Mouse (Mus musculus) urinary bladder, postnatal 36 days (tissue): Measurements from ENCODE around the gene Anxa2.
A peak's percentile ranks its signal among the peaks of the same experiment; 100 is the strongest.

Experiments used
- DNase-seq, 2 experiments: peaks; one replicate each; pipeline ENCODE4 v3.0.0; 2022; ENCODE audit warnings: low spot score in 2 of 2, mixed read lengths in 1 of 2

Gene Anxa2

DNA sequence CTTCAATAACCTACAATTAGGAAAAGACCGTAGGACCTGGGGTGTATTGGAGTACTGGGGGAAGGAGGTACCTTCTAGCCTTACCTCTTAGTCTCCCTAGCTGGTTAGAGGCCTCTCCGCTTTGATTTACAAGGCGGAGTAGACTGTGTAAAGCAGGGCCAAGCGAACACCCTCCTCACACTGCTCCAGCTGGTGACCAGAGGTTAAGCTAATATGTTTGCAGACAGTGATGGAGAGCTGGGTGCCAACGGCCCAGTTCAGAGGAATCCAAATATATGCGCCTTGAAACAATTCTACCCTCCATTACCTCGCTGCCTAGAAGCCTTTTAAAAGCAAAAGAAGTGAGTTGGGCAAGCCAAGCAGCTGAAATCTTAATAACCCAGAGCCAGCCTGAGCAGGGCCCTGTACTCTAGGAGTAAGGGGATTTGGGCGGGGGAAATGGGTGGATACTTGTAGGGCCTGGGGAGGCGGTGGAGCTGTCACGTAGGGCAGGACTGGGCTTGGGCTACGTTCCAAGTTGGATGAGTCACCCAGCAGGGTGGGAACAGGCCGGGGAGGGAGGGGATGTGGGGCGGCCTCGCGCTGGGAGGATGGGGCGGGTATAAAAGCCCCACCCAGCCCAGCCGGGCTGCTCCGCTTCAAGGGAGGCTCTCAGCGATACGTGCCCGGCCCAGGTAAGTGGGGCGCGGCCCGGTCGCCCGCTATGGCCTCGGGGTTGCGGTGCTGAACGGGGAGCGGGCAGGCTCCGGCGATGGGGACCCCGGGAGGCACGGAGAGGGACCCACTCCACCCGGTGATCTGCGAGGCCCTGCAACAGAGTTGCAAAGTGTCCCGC lies at the start of gene Anxa2:
Gene Anxa2 (plus strand): TSS at position 555 of the 835 bp plus-strand sequence.
- peak; percentile 93 to 95 for DNase-seq

DNA sequence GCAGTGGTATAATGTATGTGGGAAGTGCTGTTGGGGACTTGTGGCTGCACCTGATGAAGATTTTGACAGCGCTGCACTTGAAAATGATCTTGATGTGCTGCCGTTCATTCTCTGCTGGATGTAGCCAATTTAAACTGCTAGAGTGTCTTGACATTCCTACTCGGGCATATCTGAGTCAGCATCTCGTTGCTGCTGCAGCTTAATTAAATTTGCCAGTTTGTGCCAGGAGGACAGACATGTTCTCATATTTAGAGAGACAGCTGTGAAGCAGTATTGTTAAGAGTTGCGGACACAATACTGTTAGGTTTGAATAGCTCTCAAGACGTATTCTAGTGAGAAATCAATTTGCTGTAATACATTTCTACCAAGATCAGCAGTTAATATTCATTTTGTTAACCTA lies 48.7 kb upstream of the Anxa2 start:
- DNase-seq, result no peak

DNA sequence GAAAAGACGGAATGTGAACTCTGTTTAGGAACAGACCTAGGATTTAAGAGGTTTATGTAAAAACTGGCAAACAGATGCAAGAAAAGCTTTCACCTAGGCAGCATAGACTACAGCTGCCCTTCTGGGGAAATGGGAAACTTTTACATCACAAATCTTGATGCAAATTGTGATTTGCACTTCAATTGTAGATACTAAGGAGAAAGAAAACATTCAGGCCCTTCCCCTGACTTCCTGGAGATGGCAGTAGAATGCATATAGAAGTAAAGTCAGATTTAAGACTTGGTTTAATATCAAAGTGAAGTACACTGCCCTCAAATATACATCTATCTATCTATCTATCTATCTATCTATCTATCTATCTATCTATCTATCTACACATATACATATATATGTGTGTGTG lies 33.9 kb upstream of the Anxa2 start:
- no peak for DNase-seq

DNA sequence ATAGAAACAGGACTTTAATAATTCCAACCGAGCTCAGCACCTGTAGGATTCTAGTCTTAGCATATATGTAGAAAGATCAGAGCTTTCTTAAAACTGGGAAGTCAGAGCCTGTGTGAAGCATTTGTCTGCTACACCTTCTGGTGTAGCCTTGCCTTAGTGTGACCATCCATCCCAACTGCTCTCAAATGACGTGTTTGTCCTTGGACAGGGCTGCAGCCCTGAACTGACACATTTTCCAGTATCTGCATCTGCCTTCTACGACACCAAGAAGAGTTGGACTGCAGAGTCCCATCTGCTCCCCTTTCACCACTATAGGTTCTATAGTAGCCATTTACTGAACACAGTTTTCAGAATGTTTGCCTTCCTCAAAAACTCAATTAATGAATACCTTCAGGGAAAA lies 22.9 kb upstream of the Anxa2 start:
- DNase-seq, result no peak

DNA sequence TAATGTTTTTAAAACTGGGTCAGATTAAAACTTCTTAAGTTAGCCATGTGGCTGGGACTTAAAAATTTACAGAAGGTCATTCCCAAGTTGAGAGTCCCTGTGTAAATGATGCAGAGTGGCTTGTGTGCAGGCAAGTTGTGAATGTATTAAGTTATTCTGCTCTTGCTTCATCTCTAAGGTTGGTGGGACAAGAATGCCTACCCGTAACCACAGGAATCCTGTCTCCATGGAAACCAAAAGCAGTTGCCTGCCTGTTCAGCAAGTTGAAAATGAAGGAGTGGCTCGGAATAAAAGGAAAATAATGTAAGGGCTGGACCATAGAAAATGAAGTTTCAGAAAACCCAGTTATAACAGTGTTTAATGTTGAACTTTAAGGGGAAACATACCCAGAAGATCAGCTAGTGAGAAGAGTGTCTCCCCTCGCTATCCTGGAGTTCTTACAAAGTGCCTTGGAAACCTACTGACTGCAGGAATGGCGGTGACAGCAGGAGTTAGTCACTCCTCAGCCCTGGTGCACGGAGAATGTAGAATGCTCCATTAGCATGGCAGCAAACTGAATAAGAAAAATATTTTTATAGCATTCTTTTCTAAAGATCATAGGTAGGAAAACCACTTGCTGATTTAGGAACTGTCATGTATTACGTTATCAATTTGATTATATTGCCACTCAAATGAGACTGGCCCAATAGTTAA lies 21.4 kb upstream of the Anxa2 start:
- peak in 1 of 2 experiments; percentile 22 for DNase-seq

DNA sequence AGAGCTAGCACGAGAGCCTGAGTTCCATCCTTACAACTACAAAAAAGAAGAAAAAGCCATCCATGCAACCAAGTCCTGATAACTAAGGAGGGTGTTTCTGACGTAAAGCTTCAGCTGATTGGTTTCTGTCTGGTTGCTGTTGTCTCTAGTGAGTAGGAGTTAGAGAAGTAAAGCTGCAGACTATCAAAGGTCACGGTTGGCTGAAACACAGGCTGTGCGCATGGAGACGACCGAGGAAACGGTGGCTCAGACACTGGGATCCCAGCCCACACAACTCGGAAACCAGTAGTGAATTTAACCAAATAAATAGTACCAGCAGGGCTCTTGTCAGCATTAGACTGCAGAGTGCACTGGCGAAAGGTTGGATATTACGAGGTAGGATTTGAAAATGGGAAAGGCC lies 18.2 kb upstream of the Anxa2 start:
- DNase-seq, result no peak

DNA sequence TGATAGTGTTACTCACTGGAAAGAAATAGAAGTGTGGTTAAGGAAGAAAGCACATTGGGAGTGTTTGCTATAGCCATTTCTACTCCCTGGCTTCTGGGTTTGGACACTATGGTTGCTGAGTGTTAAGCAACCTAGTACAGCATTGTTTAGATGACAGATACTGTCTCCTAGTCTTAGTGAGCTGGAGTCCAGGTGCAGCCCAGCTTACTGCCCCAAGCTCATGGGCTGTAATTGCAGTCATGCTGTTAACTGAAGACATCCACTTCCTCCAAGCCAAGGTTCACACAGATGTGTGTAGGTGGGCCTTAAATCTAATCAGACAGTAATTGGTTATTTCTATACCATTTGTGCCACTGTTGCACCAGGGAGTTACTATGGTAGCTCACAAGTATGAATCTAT lies 17.8 kb upstream of the Anxa2 start:
- DNase-seq, result no peak

DNA sequence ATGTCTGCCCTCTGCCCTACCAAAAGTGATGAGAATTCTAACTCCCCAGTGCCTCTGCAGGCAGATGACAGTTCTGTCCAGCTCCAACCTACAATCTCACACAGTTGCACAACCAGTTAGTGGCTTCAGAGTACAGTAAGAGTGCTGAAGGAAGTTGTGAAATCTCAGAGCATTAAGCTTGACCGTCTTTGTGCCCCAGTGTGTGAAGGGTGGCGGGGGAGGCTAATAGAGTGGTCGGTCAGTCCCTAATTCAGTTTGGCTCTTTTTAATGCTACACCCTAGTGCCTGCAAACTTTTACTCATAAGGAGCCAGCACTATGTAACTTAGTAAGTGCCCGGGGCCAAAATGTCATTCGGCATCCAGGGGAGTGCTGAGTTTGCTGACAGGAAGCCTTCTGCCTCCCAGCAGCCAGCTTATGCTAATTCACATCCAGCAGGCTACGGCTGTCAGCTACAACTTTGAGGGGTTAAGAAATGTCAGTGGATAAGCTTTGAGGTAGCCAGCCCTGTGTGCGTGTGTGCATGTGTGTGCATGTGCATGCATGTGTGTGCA lies 13.5 kb upstream of the Anxa2 start:
- DNase-seq, result peak in 1 of 2 experiments; percentile 45

DNA sequence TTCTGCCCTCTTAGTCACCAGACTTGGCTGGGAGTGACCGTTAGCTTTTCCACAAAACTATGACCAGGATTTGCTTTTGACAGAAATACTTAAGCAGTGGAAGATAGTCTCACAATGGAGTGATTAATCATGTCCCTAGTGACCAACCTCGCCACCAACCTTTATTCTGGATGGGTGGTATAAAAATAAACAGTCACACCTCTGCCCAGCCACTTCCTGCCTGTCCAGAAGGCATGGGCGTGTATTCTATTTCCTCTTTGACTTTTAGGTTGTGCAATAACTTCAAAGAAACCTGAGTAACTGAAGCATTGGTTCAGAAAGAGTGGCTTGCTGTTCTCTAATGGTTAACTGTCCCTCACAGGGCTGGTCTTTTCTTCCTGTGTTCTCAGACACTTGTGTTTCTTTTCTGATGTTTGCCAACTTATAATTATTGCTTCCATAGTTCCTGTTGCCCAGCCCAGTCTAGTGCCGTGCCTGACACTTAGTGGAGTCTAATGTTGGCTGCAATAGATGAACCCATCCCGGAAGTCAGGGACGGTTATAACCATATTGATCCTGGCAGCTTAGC lies 10.9 kb upstream of the Anxa2 start:
- DNase-seq, result peak in 1 of 2 experiments; percentile 18

DNA sequence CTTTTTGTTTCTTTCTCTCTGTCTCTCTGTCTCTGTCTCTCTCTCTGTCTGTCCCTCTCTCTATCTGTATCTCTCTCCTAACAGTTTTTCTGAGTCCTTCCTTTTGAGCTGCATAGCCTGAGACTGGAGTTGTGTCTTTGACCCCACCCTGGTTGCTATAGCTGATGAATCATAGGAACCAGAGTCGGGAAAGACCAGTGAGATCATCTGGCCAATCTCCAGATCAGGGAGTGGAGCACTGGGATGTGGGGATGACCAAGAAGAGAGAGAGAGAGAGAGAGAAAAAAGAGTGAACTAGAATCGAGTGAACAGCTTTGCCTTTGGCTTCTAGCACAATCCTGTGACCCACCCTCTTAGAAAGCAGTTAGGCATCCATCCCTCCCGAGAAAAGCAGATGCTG lies 10.2 kb upstream of the Anxa2 start:
- DNase-seq, result peak; percentile 61 to 68

DNA sequence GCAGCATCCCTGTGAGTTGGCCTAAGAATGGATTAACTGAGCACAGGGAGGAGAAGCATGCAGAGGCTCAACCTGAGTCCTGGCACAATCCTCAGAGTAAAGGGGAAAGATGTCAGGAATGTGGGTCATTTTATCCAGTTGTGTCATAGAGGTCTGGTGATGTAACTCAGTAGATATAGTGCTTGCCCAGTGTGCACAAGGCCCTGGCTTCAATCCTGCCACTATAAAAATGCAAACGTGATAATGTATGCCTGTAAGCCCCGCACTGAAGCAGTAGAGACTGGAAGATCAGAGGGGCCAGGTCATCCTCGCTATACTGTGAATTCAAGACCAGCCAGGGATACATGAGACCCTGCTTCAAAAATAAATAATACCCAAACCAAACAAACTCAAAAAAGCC lies 4.6 kb upstream of the Anxa2 start:
- DNase-seq, result no peak

DNA sequence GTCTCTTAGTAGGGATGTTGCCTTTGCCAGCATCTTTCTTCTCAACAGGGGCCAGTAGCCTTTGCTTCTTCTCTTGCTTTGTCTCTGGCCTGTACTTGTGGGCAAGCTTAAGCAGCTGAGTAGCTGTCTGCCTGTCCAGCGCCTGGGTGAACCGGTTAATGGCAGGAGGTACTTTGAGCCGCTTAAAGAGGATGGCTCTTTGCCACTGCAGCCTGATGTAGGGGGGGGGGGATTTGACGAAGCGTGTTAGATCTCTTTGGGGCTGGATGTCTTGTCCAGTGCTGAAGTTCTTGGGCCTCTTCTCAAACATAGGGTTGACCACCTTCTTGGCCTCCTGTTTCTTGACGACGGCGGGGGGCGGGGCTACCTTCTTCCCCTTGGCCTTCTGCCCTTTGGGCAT lies 2.8 kb upstream of the Anxa2 start:
- no peak for DNase-seq

DNA sequence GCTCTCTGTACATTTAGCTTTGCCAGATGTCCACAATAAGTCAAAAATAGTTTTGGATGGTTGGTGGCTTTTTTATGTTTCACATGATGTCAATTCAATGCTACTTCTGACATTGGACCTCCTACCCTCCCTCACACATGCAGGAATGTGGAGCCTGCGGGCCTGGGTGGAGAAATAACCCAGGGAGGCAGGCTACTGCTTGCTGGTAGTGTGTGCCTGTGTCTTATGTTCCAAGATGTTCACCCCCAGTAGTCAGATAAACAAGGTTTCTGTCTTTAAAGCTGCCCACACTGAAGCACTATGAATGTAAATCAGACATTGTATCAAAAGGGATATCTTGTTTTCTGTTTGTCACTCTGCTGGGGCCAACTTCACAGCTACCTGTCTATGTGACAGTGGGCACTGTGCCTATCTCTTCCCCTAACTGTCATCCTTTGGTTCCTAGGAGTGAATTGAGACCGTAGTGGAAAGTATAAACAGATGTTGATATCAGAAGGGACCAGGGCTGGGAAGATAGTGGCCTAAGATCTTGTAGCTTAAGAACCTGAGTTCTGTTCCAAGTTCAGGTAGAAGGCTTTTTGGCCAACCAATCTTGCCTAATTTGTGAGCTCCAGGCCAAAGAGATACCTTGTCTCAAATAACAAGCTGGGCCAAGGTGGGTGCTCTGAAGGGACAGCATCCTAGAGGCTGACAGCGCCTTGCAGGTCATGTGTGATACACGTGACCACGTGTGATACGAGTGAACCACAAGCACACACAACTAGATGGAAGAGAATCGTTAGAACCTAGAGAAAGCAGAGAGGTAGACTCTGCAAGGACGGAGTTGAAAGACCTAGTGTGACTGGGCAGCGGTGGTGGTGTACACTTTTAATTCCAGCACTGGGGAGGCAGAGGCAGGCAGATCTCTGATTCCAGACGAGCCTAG lies 1.3 kb upstream of the Anxa2 start:
- no peak for DNase-seq

DNA sequence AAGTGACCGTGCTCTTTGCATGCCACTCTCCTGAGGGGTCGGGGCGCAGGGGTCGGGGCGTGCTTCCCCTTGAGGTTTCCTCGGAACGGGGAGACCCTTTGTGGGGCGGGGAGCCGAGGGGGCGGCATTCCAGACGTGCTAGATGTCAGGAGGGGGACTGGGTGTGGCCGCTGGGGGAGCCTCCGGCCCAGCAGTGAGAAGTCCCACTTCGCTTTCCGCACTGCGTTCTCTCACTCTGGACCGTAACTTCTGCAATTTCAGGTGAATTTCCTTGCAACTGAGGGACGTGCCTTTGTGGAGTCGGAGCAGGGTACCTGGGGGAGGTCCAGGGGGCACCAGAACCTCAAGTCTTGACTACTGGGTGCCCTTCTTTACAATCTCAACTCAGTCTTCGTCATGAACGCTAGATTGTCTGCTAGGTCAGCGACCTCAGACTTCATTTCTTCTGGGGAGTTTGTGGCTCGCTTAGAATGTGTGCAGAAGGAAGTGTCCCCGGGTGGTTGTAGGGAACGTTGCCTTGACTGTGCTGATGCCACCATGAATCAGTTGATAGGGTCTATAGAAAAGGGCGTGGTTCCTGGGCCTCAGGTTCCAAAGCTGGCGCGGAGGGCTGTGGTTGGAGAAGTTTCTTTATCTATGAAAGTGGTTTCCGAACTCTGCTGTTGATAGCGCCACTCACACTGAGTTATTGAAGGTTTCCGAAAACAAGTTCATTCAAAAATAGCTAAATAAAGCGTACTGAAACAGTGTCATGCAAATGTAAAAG lies 664 bp downstream of the Anxa2 start:
- DNase-seq, result peak in 1 of 2 experiments; percentile 39

DNA sequence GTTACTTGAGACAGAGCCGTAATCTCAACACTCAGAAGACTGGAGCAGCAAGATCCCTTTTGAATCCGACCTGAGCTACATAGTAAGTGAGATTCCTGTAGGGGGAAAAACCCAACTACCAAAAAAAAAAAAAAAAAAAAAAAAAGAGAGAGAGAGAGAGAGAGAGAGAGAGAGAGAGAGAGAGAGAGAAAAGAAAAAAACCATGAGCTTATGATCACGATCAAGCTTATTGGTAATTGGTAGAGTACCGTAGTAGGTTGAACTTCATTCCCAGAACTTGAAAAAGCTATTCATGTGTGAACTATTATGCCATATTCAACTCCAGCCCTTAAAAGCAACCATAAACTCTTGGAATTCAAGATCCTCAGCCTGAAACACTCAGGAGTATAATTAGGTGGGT lies 1.3 kb downstream of the Anxa2 start:
- no peak for DNase-seq

DNA sequence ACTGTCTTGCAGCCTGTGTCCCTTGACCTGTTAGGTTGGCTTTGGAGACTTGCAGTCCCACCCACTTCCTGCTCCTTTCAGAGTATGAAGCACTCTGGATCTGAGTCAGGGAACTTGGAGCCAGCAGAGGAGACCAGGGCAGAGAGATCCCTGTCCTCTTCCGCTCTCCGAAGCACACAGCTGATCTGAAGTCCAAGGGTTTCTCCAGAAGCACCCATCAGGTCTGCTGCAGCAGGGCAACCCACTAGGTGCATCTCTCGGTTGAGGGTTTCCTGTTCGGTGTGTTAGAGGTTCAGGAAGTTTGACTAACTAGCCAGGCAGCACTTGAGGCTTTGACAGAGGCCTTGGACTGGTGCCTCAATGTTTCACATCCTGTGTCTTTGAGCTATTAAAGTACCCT lies 2.0 kb downstream of the Anxa2 start:
- DNase-seq, result peak; percentile 20 to 34

DNA sequence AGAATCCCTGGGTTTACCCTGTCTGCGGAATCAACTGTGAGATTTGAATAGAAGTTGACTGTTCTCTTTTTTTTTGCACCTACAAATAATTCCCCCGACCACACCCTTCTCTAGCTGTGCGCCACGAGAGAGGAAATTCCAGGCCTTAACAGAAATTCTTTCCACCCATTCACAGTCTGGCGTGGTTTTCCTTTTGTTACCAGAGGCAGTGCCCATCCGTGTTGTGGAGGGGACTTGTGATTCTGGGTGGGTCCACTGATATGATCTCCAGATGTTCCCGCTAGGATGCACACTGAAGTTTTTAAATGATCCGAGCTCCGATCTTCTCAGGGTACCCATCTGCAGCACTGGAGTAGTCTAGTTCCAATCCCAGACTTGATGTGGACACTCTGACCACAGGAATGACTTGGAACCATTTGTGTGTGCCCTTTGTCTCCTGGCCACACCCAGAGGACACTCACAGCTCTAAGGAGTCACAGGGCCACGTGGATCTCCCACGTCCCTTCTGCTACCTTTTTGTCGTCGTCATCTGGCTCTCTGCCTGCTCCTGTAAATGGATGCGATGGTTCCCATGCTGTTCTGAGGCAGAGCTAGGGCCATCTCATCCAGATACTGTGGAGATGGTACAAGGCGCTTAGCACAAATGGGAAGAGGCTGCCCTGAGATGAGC lies 3.1 kb downstream of the Anxa2 start:
- no peak for DNase-seq

DNA sequence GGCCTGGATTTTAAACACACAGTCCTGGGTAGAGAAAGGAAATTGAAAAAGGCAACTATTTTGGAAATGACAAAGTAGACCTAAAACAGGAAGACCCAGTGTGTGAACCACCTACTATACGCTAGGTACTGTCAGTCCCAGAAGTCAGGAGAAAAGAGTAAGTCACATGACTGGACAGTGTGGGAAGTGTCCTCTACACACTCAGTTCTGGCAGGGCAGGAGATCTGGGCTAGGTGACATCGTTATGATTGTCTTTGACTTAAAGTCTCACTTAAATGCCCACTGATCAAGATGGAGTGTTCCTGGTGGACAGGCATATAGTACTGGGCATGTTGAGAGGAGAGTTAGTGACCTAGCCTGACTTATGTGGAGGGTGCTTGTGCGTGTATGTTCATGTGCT lies 3.7 kb downstream of the Anxa2 start:
- no peak for DNase-seq

DNA sequence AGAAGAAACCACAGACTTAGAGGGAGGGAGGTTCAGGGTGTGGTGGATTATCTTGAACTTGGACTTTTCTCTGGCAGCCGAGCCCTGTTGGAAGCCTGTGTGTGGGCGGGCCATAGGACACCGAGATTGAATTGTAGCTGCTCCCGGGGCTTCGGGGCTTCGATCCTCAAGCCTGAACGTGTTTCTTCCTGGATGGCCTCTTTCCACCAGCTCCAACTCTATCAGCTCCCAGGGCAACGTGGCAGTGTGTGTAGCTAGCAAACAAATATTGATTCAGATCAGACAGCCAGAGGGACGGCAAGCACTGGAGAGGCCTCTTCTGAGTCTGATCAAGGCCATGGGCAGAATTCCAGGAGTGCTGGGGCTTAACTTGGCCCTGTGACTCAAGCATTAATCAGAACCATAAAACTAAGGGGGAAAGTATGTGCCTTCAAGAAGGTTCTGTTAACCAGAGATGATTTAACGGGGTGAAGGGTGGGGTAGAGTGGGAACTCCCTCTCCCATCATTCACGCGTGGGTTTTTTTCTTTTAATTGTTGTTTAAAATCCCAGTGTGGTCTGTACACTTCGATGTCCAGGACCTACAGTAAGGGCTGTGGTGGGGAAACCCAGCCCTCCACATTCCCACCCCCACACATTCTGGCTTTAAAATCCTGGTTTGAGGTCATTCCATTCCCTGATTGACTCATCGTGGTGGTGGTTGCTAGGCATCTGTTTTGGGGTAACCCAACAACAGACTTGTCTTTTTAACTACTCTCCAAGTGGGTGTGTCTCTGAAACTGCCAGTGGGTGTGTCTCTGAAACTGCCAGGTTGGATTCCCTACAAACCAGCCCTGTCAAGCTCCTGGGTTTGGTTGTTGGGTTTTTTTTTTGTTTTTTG lies 4.6 kb downstream of the Anxa2 start:
- peak; percentile 79 to 87 for DNase-seq
